Mouse (Mus musculus): ENCODE results near the gene A030005L19Rik. TPM values are rescaled to one million over a fixed set of nuclear protein-coding genes. Genes with fewer than 3 reads are reported as not detected.

A030005L19Rik gene
- total RNA-seq, 2 experiments from 2014 or later, result 0.87 to 1.2 TPM

Other genes starting within 250 kb of the A030005L19Rik start
- 100 to 1,000 TPM; 274 to 279 TPM for gene Mff, start 188.4 kb upstream of the A030005L19Rik start, total RNA-seq (2021)
- not detected for gene Tm4sf20, start 144.9 kb upstream of the A030005L19Rik start, total RNA-seq (2021)
- not detected for gene Gm47791, start 142.1 kb upstream of the A030005L19Rik start, total RNA-seq (2021)
- gene Agfg1, start 73.8 kb upstream of the A030005L19Rik start, total RNA-seq (2021), result 10 to 100 TPM; 81.8 to 88.6 TPM
- gene A030014E15Rik, start 11.6 kb downstream of the A030005L19Rik start, total RNA-seq (2021), result not detected
- not detected for gene Gm6217, start 18.1 kb downstream of the A030005L19Rik start, total RNA-seq (2021)
- gene A030003K21Rik, start 30.1 kb downstream of the A030005L19Rik start, total RNA-seq (2021), result not detected
- not detected for gene Gm7544, start 42.7 kb downstream of the A030005L19Rik start, total RNA-seq (2021)
- not detected for gene Gm47955, start 47.0 kb downstream of the A030005L19Rik start, total RNA-seq (2021)
- not detected for gene Gm47959, start 87.2 kb downstream of the A030005L19Rik start, total RNA-seq (2021)
- gene Slc19a3, start 125.1 kb downstream of the A030005L19Rik start, total RNA-seq (2021), result 1 to 10 TPM; 2.8 to 2.9 TPM
- gene Krtap28-10, start 129.2 kb downstream of the A030005L19Rik start, total RNA-seq (2021), result not detected
- gene Gm47969, start 131.6 kb downstream of the A030005L19Rik start, total RNA-seq (2021), result not detected
- gene A030005K14Rik, start 146.1 kb downstream of the A030005L19Rik start, total RNA-seq (2021), result not detected
- not detected for gene Krtap28-13, start 147.6 kb downstream of the A030005L19Rik start, total RNA-seq (2021)
- not detected for gene Ccl20, start 203.4 kb downstream of the A030005L19Rik start, total RNA-seq (2021)
- under 1 TPM; 0.32 to 0.39 TPM for gene Daw1, start 246.4 kb downstream of the A030005L19Rik start, total RNA-seq (2021)

All from left cerebral cortex, postnatal 25 days (tissue).